Mouse (Mus musculus) intestine, postnatal 0 days (tissue): Measurements from ENCODE around the gene Elovl5. TPM values are rescaled to one million over a fixed set of nuclear protein-coding genes. Genes with fewer than 3 reads are reported as not detected.

Source experiments
- ATAC-seq: fragments of 200-750 bp; cut with Nextera tagmentation; 2 replicates; pipeline ENCODE4 v1.8.0; 2017; ENCODE audit warnings: mild to moderate bottlenecking, moderate TSS enrichment, moderate library complexity
- H3K27ac ChIP-seq: fragments of 300-500 bp; sonication (generic); 2 replicates; pipeline ENCODE4 v1.5.1; 2014; ENCODE audit warnings: mild to moderate bottlenecking, low read depth, low read length, moderate library complexity
- H3K27me3 ChIP-seq: fragments of 300-500 bp; sonication (generic); replicated peaks from 2 replicates; pipeline ENCODE4 v1.6.1; 2014; ENCODE audit warnings: low read length, mixed read lengths; ENCODE audit not compliant: control insufficient read depth, insufficient read depth
- H3K36me3 ChIP-seq: fragments of 300-500 bp; sonication (generic); 2 replicates; pipeline ENCODE4 v1.6.1; 2014; ENCODE audit warnings: mild to moderate bottlenecking, moderate library complexity; ENCODE audit not compliant: control insufficient read depth, insufficient read depth
- H3K4me1 ChIP-seq: fragments of 300-500 bp; sonication (generic); replicated peaks from 2 replicates; pipeline ENCODE4 v1.6.1; 2014; ENCODE audit warnings: antibody characterized with exemption, low read length, mixed read lengths; ENCODE audit not compliant: control insufficient read depth, insufficient read depth
- H3K4me2 ChIP-seq: fragments of 300-500 bp; sonication (generic); replicated peaks from 2 replicates; pipeline ENCODE4 v1.6.1; 2014; ENCODE audit warnings: low read depth, mild to moderate bottlenecking, moderate library complexity
- H3K4me3 ChIP-seq: fragments of 300-500 bp; sonication (generic); 2 replicates; pipeline ENCODE4 v1.5.1; 2014; ENCODE audit warnings: low read depth, low read length
- H3K9ac ChIP-seq: fragments of 300-500 bp; sonication (generic); 2 replicates; pipeline ENCODE4 v1.6.1; 2014; ENCODE audit warnings: mild to moderate bottlenecking, low read depth, low read length
- H3K9me3 ChIP-seq: fragments of 300-500 bp; sonication (generic); 2 replicates; pipeline ENCODE4 v1.6.1; 2016; ENCODE audit warnings: mixed run types; ENCODE audit not compliant: control insufficient read depth
- CTCF ChIP-seq: sonication (generic); IDR thresholded peaks from 2 replicates; pipeline ENCODE4 v1.5.1; 2016; ENCODE audit warnings: low read depth, mild to moderate bottlenecking, control low read depth, antibody characterized with exemption, moderate library complexity
- WGBS: fragments of 180-500 bp; shearing (Covaris S2); extraction: QIAGEN DNeasy Blood & Tissue Kit; methylation state at CpG from one replicate; pipeline ENCODE4 v1.1.7; 2014; 5-methylcytosine and 5-hydroxymethylcytosine counted together
- polyA plus RNA-seq: library from polyadenylated mRNA; unstranded; fragments of >200 nt; fragmentation: Nextera tagmentation; extraction: Ambion mirVana; gene quantifications from 2 replicates; pipeline ENCODE4 v1.2.1, GENCODE M21; 2015

Gene Elovl5
- polyA plus RNA-seq, 1 experiment from 2014 or later, result 32.5 TPM

DNA sequence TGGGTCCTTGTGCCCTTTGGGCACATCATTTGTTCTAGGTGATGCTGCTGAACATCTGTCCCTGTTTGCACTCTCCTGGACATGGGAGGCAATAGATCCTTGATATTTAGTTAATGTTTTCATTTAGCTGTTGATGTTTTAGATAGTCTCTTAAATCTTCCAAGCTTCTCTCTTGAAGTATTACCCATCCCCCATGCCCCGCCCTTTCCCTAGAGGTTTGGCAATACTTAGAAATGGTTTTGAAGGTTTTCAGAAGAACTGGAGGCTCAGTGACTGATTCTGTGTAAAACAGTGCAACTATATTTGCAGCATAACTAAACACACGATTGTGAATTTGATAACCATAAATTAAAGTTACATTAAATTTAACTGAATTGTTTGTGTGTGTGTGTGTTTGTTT is 38.3 kb downstream of the Elovl5 start:
- Histone ChIP-seq H3K9ac (no peak overlapping the region), H3K27me3 (no peaks in the 10 kb centered on the region), H3K4me2 (no peak overlapping the region), H3K4me3 (no peak overlapping the region), H3K36me3 (peaks cover 4% of the 10 kb centered on the region), H3K27ac (no peak overlapping the region), H3K4me1 (no peaks in the 10 kb centered on the region), H3K9me3 (no peaks in the 10 kb centered on the region)
- ATAC-seq, result no peak
- no peak for TF ChIP-seq CTCF
- WGBS, result 81% methylated on average over 2 of the region's 2 CpGs

DNA sequence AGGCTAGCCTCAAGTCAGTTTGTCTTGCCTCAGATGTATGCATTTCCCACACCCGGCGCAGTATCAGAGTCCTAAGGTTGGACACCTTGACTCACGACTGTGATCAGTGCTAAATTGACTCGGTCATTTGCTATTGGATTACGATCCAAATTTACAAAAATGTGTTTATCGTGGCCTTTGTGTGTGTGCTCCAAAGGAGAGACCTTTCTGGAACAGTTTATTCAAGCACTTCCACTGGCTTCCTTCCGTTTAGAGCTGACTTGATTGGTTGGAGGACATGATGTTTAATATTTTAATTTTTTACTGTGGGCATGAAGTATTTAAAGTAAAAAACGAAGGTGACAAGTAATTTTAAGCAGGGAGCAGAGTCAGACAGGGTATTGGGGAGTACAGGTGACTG is 38.8 kb downstream of the Elovl5 start:
- 71% methylated on average over 8 of the region's 8 CpGs for WGBS
- no peak overlapping the region for H3K4me2 ChIP-seq
- no peak overlapping the region for H3K9ac ChIP-seq
- H3K27ac ChIP-seq, result no peak overlapping the region
- H3K4me1 ChIP-seq, result no peaks in the 10 kb centered on the region
- H3K9me3 ChIP-seq, result no peaks in the 10 kb centered on the region
- H3K4me3 ChIP-seq, result no peak overlapping the region
- H3K27me3 ChIP-seq, result no peaks in the 10 kb centered on the region
- no peak for TF ChIP-seq CTCF
- peaks cover 6% of the 10 kb centered on the region for H3K36me3 ChIP-seq
- no peak for ATAC-seq

- TF ChIP-seq CTCF, result no peak
- Histone ChIP-seq H3K36me3 (peaks cover 11% of the 10 kb centered on the region), H3K4me3 (no peak overlapping the region), H3K9ac (no peak overlapping the region), H3K4me1 (no peaks in the 10 kb centered on the region; the same call in 1 of the 2 replicates), H3K4me2 (no peak overlapping the region), H3K27ac (no peak overlapping the region), H3K27me3 (no peaks in the 10 kb centered on the region), H3K9me3 (no peaks in the 10 kb centered on the region)
- 84% methylated on average over 7 of the region's 7 CpGs for WGBS
- ATAC-seq, result no peak
Measured at GRCm38 (mm10) chr9:77958327-77958726, 41.2 kb downstream of the Elovl5 start.

DNA sequence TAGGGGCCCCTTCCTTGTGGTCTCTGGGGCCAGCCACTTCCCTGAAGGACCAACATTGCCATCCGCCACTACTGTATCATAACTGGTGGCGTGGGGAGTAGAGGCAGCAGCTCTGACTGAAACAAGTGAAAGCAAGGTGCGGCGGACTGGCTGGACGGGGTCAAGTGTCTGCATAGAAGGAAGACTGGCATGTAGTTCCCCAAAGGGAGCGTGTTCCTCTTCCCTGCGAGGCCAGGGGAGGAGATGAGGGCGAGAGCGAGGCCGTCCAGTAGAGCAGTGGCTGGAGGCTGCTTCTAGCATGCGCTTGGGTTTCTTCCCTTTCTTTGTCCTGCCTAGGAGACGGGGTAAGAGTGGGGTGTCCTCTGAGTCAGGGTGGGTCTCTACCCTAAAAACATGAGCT is 42.6 kb downstream of the Elovl5 start:
- no peak for TF ChIP-seq CTCF
- Histone ChIP-seq H3K9ac (no peak overlapping the region), H3K4me3 (no peak overlapping the region), H3K36me3 (peaks cover 11% of the 10 kb centered on the region), H3K4me1 (no peaks in the 10 kb centered on the region; the same call in 1 of the 2 replicates), H3K27ac (no peak overlapping the region), H3K4me2 (no peak overlapping the region), H3K27me3 (no peaks in the 10 kb centered on the region), H3K9me3 (no peaks in the 10 kb centered on the region)
- 91% methylated on average over 12 of the region's 12 CpGs for WGBS
- ATAC-seq, result no peak

- Histone ChIP-seq H3K4me2 (no peak overlapping the region), H3K9ac (no peak overlapping the region), H3K4me3 (no peak overlapping the region), H3K4me1 (peaks cover 2% of the 10 kb centered on the region; the same call in 1 of the 2 replicates), H3K36me3 (peaks cover 11% of the 10 kb centered on the region), H3K9me3 (no peaks in the 10 kb centered on the region), H3K27me3 (no peaks in the 10 kb centered on the region), H3K27ac (no peak overlapping the region)
- ATAC-seq, result no peak
- TF ChIP-seq CTCF, result no peak
- 80% methylated on average over 6 of the region's 6 CpGs for WGBS
Measured at GRCm38 (mm10) chr9:77961350-77961749, 44.2 kb downstream of the Elovl5 start.

DNA sequence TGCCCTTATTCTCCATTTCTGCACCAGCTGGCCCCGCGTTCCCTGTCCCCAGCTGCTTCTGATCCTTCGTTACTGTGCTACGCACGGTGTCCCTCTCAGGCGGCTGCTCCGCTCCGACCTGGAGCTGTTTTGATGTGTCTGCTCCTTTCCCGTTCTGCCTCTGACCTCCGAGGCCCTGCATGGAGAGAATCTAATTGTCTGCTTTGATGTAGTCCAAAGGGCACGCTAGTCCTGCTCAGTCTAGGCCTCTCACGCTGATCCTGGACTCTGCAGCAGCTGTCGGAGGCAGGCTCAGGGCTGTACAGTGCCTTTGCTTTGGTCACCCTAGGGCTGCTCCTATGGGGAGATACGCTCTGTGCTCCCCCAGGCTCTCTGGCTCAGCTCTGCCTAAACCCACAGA is 46.9 kb downstream of the Elovl5 start:
- Histone ChIP-seq H3K9me3 (no peaks in the 10 kb centered on the region), H3K4me1 (peaks cover 2% of the 10 kb centered on the region; the same call in 1 of the 2 replicates), H3K27me3 (no peaks in the 10 kb centered on the region), H3K9ac (no peak overlapping the region), H3K27ac (no peak overlapping the region; the same call in 1 of the 2 replicates), H3K4me3 (no peak overlapping the region), H3K4me2 (peak overlapping the region; percentile 40), H3K36me3 (peaks cover 11% of the 10 kb centered on the region)
- 45% methylated on average over 14 of the region's 14 CpGs for WGBS
- TF ChIP-seq CTCF, result no peak
- peak; percentile 83 for ATAC-seq

- TF ChIP-seq CTCF, result no peak
- ATAC-seq, result no peak
- Histone ChIP-seq H3K4me1 (peaks cover 2% of the 10 kb centered on the region; the same call in 1 of the 2 replicates), H3K27me3 (no peaks in the 10 kb centered on the region), H3K27ac (no peak overlapping the region), H3K4me3 (no peak overlapping the region), H3K4me2 (no peak overlapping the region), H3K9ac (no peak overlapping the region), H3K9me3 (no peaks in the 10 kb centered on the region), H3K36me3 (peaks cover 7% of the 10 kb centered on the region; the same call in 1 of the 2 replicates)
- 74% methylated on average over 5 of the region's 5 CpGs for WGBS
Measured at GRCm38 (mm10) chr9:77965287-77965686, 48.1 kb downstream of the Elovl5 start.
